Mouse (Mus musculus): ENCODE measurements around the gene Cd6.
A peak's percentile ranks its signal among the peaks of the same experiment; 100 is the strongest.

Gene Cd6

DNA sequence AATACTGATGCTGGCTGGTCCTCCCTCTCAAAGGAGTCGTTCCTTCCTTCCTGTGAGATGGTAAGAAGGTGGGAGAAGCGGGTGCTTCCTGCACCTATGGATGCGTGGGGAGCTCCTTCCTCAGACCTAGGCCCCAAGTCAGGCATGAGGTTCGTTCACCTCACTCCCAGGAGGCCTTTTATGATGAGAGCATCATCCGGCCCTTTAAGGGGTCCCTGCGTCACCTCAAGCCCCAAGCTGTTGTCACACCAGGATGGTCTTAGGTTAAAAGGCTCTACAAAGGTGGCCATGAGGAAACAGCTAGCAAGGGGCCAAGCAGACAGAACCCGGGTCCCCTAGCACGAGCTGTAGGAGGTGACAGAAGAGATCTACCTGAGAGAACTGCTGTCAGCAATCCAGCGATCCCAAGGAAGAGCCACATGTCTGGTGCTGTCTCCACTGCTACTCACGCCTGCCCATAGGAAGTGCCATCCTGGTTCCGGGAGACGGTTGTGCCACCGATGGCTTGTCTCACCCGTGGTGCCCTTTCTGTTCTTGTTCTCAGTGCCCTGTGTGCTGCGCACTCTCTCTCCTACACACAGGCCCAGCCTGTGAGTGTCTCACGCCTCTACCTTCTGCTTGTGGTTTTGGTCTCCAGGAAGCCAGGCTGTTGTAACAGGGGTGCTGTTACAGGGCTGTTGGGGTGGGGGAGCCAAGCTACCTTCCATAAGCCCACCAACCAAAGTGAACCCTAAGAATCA lies at the start of gene Cd6:
Cd6 (minus strand) TSS at position 623 of the 740 bp plus-strand sequence.
- DNase-seq (ENCODE audit: low read depth, low spot score) = no peak

DNA sequence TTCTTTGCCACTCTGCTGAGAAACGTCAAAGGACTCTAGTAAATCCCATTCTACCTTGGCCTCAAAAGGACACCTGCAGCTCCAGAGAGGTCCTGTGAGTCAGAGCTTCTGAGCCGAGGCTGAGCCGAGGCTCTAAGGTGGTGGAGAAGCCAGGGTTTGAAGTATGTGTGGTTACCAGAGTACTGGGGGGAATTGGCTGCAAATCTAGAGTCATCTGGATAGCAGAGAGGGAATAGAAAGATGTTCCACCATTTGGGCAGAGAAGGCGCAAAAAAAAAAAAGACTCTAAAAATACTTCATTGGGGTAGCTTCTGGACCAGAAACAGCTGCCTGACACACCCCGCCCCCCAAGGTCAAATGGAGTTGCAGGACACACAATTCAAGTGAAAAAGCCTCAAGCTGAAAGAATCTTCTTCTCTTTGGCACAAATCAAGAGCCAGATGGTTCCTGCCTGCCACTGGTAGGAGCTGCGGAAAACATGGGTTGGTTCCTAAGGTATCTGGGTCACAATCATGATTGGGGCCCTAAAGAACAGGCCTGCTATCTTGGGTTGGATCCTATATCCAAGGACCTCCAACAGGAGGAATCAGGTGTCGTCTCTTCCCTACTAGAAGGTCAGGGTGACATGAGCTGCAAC lies 48.5 kb upstream of the Cd6 start:
- DNase-seq (ENCODE audit: low read depth, low spot score) = no peak

DNA sequence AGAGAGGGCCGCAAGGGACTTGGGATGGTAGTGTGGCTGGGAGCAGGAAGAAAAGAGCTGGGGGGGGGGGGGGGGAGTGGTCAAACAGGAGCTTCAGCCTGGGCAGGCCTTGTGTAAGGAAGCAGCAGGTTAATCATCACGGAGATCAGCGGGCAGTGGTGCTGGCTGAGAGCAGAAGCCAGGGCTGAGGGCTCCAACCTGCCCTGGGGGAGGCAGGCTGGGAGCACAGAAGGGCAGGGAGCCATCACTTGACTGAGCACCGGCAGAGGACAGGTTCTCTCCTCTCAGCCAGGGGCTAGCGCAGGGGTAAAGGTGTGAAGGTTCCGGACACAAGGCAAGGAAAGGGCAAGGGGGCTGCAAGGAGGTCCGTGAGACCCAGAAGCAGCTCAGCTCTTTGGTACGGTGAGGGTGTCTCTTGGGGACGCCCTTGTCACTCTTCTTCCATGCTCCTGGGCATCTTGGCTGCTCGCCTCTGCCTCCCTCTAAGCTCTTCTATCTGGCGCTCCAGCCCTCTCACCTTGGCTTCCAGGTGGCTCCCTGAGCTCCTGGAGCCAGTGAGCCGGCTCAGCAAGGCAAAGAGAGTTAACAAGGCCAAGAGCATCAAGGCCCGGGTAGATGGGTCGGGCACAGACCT lies 41.6 kb upstream of the Cd6 start:
- no peak for DNase-seq (ENCODE audit: low read depth, low spot score)

DNA sequence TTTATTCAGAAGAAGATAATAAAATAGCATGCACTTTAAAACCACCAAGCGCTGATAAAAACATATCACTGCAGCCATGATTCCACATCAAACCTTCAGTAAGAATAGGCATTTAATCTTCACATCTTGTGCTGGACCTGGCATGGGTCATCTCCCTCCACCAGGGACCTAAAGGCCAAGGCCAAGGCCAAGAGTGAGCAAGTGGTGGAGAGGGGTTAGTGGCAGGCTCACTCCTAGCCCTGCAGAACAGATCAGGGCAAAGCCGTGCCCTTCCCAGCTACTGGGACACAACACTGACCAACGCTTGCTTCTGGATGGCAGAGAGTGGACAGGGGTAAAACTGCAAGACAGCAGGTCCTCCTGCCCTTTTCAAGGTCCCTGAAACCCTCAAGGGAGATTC lies 40.8 kb upstream of the Cd6 start:
- DNase-seq (ENCODE audit: low read depth, low spot score) = no peak

DNA sequence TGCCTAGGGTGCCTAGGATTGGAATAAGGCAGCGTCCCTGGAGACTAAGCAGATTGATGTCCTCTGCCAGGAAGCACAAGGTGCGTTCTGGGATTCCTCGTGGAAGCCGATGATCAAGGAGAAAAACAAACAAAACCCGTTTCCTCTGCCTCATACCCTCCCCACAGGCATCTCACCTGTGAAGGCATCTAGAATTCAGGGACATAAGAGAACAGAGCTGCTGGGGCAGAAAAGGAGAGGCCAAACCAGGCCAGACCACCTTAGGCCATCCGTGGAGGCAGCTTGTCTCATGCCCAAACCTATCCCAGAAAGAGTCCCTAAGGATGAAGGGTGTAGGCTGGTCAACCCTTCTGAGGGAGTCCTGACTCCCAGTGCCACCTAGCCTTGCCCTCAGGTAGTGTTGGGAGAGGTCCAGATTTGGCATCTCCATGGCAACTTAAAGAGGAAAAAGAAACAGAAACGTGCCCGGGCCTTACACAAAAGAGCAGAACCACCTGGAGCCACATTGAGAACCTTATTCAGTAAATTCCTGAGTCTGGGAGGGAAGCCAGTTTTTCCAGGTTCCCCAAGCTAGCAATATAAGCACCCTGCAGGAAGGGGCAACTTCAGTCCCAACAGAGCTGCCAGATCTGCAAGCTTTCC lies 40.1 kb upstream of the Cd6 start, which contains the start of gene Tmem132a:
Tmem132a (minus strand) TSS at position 55 of the 642 bp plus-strand sequence.
- DNase-seq (ENCODE audit: low read depth, low spot score) = no peak

DNA sequence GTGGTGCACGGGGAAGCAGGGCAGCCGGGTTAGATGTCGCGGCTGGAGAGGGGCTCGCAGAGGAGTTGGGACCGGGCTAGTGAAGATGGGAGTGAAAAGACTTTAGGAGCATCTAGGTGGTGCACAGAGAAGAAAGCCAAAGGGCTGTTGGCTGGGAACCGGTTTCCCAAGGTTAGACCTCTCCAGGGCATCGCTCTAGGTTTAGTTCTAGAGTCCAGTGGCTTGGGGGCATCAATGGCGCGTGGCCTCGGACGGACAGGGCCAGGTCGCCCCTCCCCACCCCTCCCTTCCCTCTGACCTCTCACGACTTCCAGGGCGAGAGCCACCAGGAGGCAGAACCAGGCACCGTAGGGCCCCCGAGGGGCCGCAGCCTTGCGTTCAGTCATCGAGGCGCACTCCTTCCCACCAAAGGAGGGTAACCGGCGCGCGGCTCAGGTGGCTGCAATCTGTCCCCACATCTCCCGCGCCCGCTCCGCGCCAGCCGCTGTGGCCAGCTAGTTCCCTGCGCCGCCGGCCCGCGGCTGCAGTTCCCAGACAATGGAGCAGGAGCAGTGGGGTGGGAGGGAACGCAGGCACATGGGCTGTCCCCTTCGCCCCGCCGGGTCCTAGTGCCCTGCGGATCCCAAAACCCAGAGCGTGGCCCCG lies 39.5 kb upstream of the Cd6 start:
- peak; percentile 72 for DNase-seq (ENCODE audit: low read depth, low spot score)

DNA sequence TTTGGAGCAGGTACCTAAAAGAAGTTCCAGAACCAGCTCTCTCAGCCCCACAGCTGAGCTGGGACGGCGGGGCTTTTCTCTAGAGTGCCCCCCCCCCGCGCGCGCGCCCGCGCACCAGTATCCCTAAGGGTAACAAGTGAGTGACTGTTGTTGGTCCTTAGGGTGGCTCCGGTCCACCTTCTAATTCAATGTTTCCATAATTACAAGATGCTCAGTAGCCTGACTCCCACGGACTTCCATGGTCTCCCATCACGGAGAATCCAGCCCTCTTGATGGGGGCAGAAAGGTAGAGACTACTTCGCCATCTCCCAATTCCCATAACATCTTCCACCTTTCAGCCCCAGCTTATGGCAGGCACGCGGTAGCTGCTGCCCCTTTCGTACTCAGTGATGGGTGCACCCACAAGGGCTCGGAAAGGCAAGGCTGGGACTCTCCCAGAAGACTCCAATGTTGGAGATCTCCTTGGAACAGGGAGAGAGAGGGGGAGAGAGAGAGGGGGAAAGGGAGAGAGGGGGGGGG lies 38.8 kb upstream of the Cd6 start:
- DNase-seq (ENCODE audit: low read depth, low spot score) = no peak

DNA sequence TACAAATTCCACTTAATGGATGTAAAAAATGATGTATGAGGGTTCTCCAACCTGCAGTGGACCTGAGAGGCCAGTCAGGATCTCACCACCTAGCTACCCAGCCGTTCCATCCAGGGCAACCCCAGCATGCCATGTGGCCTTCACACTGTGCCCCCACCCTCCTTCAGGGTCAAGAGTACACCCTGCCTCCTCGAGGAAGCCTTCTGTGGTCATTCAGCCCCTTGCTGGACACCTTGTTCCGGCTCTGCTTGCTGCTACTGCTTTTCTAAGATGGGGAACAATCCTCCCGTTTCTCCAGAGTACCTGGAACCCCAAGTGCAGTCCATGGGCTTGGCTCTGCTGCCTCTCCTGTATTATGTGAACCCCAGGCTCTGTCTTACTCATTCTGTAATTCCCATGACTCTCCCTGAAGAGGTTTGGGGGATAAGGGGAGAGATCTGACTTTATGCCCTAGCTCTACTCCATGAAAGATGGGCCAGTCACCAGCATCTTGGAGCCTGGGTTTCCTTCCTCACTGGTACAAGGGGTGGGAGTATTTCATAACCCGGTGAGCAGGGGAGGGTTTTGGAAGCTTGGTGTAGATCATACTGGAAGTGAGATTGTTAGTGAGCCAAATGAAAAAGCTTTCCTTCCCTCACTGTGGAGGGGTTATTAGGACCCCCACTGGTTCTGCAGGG lies 38.2 kb upstream of the Cd6 start:
- no peak for DNase-seq (ENCODE audit: low read depth, low spot score)

DNA sequence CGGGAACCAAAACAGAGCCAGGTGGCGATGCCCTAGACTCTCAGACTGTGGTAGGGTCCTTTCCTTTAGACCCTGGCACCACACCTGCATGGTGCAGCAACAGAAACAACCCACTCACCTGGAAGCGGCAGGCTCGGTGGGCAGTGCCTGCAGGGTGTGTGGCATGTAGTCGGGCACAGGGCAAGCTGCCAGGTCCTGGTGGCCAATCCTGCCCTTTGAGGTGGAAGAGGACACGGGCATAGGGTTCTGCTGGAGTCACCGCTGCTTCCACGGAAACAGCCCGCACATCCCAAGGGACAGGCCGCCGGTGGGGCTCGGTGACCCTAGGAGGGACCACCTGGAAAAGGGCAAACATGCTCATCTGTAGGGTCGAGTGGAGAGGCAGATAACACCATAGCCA lies 36.5 kb upstream of the Cd6 start:
- DNase-seq (ENCODE audit: low read depth, low spot score) = no peak

DNA sequence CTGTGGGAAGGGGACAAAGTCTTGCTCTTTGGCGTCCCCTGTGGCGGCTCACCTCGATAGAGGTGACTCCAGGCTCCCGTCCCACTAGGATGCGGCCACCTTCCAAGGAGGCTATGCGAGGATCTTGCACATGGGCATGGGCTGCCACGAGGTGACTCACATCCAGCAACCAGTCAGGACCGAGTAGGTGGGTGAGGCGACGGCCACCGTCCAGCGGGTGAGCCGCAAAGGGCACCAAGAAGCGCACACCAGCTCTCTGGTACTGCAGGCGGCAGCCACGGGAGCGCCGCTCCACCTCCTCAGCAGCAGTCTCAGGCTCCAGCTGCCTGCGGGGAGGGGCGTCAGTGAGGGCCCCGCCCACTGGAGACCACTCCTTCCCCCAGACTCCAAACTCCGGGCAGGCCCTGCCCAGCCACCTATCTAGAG lies 30.2 kb upstream of the Cd6 start:
- no peak for DNase-seq (ENCODE audit: low read depth, low spot score)

DNA sequence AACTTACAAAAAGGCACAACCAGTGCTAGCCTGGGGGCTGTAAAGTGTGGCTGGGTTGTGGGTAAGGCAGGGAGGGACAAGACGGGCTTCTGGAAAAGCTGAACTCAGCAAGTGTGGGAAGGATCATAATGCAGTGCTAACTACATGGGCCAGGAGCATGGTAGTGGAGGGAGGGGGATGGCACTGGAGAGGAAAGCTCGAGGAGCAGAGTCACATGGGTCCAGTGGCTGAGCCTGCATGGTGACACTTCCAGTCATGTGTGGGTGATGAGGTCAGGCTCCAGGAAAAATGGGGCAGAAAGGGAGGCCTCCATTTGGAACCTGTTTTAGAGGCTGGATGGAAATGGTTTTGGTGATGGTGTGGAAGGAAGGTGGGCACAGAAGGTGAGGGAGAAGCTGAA lies 26.7 kb upstream of the Cd6 start:
- no peak for DNase-seq (ENCODE audit: low read depth, low spot score)

DNA sequence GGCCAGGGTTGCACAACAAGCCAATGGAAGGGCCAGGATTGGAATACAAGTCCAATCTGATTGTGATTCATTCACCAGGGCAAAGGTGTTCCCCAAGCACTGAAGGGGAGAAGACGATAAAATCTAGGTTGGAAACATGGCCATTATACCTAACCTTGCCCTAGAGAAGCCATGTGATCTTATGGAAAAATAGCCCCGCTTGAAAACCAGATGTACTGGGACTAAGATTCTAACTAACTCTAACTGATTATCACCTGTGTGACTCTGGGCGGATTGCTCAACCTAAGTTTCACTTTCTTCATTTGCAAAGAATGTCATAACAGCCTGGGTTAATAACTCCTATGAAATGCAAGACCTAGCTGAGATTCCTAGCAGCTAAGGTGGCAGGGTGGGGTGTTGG lies 25.6 kb upstream of the Cd6 start:
- DNase-seq (ENCODE audit: low read depth, low spot score) = no peak

DNA sequence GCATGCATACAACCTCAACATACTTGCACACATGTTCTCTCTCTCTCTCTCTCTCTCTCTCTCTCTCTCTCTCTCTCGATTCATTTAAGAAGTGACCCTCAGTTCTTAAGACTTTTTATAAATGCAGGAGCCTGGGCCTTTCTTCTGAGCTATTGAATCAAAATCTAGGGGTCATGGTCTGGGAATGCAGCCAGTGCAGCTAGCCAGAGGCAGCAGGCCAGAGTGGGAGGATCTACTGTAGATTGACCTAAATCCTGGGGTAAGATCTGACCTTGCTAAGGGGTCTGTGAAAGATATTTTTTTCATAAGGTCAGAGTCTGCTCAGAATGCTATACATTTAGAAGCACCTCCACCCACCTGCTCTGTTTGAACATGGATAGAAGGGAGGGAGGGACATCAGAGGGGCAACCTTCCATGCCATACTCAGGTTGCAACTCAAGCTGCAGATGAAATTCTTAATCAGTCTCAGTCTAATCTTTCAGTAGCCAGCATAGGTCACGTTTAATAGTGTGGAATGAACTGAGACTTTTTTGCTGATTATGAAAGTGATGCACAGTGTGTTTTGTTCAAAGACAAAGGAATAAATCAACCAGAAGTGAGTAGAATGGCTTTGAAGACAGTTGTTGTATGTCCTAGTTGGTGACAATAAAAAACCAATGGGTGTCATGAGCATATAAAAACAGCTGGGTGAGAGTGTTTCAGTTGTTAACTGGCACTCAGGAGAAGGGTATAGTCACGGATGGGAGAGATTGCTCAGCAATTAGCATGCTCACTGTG lies 17.6 kb upstream of the Cd6 start:
- no peak for DNase-seq (ENCODE audit: low read depth, low spot score)

DNA sequence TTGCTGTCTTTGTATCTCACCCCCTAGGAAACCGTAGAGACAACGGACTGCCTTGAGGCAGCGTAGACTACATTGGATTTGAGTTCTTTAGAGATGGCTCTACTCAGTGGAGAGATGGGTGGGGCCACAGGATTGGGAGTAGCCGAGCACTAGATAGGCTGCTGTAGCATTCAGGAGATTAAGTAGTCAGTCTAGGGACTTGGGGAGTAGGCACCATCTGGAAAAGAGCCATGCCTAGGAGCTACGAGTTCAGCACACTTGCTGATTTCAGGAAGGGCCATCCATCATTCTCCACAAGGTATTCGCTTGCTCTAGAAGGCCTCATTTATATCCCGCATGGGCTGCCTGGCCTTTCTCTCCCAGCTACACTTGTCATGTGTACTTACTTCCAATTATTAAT lies 16.3 kb upstream of the Cd6 start:
- DNase-seq (ENCODE audit: low read depth, low spot score) = no peak

DNA sequence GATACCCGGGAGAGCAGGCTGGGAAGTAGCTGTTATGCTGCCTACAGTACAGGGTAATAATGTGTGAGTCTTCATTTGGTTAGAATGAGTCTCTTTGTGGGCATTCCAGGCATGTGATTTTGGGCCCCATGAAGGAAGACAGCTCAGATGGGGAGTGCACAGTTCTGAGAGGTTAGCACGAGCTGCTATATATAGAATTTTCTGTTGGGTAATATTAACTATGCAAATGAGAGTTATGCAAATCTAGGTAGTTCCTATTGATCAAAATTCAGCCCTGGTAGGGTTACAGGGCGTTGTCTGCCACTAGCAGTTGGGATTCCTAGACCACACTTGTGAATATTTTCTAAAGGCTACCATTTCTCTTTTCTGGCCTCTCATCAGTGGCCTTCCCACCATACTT lies 15.6 kb upstream of the Cd6 start:
- DNase-seq (ENCODE audit: low read depth, low spot score) = no peak

DNA sequence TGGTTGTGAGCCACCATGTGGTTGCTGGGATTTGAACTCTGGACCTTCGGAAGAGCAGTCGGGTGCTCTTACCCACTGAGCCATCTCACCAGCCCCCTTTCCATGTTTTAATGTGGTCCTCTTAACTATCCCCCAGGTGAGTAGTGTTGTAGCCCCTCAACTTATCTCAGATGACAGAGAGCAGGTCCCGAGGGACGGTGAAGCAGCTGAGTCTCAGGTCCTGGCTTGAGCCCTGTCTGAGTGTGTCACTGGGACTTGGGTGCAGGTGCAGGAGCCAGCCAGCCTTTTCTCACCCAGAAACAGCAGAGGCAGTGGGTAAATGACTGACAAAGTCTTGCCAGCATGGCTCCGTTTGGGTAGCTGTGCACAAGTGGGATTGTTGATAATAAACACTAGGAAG lies 14.3 kb upstream of the Cd6 start:
- no peak for DNase-seq (ENCODE audit: low read depth, low spot score)

DNA sequence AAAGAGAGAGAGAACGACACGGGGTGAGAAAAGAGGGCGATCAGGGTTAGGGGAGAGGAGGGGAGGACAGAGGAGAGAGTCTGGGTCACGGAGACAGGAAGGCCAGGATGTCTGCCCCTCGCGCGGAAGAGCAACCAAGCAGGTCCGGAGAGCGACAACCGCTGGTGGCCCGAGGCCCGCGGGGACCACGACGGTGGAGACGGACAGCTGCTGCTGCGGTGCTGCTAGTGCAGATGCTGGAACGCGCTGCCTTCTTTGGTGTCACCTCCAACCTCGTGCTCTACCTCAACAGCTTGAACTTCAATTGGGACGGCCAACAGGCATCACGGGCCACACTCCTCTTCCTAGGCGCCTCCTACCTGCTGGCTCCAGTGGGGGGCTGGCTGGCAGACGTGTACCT lies 13.1 kb upstream of the Cd6 start:
- DNase-seq (ENCODE audit: low read depth, low spot score) = no peak

DNA sequence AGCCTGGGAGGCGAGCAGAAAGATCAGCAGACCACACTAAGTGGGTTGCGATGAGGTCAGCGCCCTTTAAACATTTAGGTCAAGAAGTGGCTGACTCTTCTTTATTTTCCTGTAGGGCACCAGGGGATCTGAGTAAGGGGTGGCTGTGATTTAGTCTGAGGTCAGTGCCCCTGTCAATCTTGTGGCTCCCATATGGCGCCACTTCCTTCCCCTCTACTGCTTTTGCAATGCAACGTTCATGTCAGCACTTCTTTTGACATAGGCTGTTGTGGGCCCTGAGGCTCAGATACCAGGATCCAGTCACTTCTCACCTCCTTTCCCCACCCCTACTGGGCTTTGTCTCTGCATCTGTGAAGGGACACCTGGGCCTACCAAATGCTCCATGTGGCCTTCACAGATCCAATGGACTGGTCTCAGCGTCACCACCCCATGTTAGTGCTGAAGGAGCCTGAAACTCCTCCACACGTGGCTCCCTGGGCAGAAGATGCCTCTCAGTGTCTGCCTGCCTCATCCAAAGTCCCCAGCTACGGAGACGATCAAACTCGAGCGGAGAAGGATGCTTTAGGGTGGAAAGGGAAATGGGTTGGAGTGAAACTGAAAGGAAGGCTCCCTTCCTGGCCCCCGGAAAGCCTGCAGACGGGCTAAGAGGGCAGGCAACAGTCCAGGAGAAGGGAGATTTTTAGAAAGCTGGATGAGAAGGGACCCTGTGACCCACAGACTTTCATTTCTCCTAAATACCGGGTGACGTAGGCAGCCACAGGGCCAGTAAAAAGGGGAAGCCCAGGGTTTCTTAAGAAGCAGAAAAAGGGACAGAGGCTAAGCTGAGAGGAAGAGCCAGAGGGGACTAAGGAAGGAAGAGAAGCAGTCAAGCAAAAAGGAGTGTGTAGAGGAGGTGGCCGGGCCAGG lies 12.1 kb upstream of the Cd6 start:
- DNase-seq (ENCODE audit: low read depth, low spot score) = no peak

Data from embryo, embryonic 11.5 days (tissue).